Mouse (Mus musculus) left cerebral cortex, adult 8-10 months (tissue): Measurements from ENCODE around the gene Ttc24. TPM values are rescaled to one million over a fixed set of nuclear protein-coding genes. Genes with fewer than 3 reads are reported as not detected.

Experiments
- DNase-seq, 2 experiments: peaks; one replicate each; pipeline ENCODE4 v3.0.0; 2022; ENCODE audit warnings: low spot score in 2 of 2
- total RNA-seq, 4 experiments: library from RNA; stranded (reverse); gene quantifications; 2 replicates each; pipeline ENCODE4 v1.2.4; 2022

The Ttc24 gene
- total RNA-seq, 4 experiments from 2014 or later = not detected

DNA sequence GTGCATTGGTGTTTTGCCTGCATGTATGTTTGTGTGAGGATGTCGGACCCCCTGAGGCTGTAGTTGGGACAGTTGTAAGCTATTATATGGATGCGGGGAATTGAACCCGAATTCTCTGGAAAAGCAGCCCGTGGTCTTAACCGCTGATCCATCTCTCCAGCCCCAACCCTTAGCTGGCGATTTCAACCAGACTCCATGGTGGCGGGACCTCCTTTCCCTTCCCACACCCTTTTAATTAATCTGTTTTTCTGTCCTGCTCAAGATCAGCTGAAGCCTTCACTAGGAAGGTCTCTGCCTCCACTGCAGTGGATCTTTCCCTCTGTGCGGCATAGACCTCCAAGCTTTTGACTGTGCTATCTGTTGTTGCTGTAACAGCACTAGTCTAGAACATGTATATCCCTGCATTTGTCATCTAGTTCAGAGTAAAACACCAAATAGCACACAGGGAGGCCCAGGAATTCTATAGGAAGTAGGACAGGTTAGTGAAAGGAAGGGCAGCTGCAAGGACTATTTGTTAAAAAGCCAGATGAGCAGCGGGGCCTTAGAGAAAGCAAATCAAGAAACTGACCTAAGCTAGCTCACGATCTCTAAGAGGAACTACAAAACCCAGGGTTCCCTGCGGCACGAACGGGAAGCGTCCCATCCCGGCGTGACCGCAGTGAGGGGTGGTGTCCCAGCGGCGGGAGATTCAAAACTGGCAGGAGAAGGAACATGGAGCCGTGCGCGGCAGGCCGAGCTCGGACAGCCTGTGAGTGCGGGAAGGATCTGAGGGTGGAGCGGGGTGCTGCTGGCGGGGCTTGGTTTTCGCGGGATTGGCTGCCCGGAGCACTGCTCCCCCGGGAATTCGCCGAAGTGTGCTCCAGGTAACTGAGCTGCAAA, 3.5 kb upstream of the Ttc24 start, which contains the start of gene Iqgap3:
Gene Iqgap3, plus strand, starts transcription at position 627 of the 879 bp plus-strand sequence.
- DNase-seq = peak; percentile 66 to 84

DNA sequence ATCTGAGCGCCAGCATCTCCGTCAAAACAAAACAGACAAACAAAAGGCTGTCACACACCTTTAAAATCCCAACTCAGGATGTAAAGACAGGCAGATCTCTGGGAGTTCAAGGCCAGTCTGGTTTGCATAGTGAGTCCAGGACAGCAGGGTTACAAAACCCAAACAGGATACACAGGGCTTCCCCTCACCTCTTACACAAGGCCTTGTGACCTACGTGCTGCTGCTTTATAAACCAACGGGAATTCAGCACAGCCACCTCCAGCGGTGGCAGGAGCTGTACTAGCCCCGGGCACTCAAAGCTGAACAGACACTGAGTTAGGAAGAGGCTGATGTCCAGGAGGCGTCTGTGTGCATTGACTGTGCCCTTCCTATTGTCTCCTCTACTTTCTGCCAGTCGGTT, 663 bp downstream of the Ttc24 start:
- no peak for DNase-seq

DNA sequence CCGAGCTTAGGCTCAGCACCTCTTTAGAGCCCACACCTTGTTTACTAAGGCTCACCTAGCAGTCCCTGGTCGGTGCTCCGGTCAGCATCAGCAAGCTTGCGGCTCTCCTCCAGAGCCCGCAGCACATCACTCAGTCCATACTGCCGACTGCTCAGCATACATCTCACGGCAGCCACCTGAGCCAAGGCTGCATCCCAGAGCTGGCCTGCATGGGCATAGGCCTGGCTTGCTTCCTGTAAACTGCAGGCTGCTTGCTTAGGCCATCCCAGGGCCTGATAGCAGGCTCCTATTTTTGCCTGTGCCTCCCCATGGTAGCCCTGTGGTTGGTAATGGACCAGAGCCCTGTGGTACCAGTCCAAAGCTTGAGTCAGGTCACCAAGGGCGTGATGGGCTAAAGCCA, 3.3 kb downstream of the Ttc24 start:
- no peak for DNase-seq

DNA sequence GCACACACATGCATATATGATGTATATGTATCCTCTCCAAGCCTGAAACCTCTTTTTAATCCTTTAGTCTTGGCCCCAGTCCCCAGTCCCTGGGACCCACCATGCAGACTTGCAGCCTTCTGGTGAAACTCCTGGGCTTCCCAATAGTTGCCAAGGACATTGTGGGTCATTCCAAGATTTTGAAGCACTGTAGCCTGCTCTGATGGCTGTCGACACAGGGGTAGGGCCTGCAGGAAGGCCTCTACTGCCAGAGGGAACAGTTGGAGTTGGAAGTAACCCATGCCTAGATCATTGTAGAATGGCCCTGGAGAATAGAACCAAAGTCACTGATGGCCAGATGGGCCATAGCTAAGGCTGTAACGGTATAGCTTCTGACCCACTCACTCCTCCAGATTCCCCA, 3.8 kb downstream of the Ttc24 start:
- no peak for DNase-seq

DNA sequence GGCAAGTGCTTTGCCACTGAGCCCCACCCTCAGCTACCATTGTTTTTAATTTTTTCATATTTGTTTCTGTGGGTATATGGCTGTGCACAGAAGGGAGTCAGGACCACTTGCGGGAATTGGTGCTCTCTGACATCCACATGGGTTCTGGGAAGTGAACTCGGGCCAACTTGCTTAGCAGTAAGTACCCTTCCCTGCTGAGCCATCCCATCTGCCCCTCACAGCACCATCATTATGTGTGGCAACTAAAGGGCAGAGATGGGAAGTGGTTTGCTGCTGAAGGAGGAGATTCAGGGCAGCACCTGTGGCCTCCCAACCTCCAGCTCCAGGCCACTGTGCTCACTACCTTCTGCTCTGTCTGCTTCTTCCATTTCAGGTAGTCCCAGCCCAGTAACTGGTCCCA, 4.5 kb downstream of the Ttc24 start:
- no peak for DNase-seq

DNA sequence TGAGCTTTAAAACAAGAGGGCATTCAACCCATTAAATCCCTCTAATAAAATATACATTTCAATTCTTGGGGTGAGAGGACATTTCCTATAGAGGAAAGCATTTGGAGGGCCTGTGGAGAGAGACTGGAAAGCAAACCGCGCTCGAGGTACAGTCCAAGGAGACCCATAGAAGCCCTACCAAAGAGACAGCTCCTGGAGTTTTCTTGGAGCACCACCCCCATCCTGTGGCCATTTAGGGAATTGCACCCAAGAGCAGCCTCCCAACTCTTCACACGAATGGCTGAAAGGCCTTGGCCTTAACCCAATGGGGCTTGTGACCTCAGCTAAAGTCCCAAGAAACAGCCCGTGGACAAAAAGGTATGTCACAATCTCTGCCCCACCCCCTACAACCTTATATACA, 6.3 kb downstream of the Ttc24 start:
- DNase-seq = peak; percentile 65 to 95

DNA sequence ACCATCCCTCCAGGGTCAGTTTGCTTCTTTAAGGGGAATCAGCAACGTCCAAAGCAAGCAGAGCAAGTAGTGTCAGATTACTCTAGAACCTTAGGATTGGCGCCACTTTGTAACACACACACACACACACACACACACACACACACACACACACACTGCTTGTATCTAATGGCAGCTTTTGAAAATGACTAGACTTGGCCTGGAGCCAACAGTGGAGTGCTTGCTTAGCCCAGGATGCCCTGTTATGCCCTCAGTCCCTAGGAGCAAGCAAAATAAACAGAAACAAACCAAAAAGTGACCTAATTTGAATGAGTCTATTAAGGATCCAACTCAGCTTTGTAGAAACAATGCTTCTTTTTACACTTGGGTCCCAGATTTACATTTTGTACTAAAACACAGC, 9.7 kb downstream of the Ttc24 start:
- no peak for DNase-seq

DNA sequence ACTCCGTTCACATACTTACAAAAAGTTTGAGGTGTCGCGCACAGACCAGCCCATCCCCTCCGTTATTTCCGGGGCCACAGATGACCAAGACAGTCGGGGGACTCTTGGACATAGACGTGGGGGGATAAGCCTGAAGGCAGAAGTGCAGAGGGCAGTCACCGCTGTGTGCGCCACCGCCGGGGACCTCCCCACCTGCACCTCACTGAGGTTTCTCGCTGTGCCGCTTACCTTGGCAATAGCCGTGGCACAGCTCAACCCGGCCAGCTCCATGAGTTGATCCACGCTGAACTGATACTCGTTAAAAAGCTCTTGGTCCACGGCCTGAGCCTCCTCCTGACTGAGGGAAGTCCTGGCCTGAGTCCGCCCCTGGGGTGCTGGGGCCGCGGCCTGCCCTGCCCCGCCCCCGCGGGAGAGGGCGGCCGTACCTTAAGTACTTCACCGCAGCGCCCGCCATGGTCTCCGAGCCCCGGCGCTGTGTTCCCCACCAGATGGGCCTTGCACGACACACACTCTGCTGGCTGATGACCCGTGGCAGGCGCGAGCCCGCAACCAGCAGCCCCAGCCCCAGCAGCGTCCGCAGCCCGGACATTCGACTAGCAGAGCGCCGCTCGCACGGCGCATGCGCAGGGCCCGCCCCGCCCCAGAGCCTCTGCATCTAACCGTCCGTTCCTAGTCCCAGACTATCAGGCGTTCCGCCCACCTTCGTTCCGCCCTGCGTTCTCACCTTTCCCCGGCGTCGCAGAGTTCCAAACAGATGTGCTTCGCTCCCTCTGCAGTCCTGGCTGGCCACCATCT, 20.0 kb downstream of the Ttc24 start, which contains the start of gene Naxe:
Gene Naxe, minus strand, starts transcription at position 594 of the 795 bp plus-strand sequence.
- peak; percentile 70 to 83 for DNase-seq

DNA sequence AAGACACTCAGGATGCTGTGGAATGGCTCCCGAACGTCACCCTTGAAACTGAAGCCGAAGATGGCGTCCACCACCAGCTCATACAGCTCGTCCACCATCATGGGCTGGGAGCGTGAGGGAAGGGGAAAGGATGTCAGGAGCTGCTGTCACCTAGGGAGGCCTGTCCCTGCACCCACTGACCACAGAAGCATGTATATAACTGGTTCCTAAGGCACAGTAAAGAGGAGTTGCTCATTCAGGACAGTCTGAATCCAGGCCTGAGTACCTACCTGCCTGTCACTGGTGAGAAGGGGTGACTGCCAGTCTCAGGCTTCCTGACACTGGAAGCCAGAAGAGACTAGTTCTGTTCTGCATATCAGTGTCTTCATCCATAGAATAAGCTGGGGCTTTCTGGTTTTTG, 21.1 kb downstream of the Ttc24 start:
- DNase-seq = no peak

DNA sequence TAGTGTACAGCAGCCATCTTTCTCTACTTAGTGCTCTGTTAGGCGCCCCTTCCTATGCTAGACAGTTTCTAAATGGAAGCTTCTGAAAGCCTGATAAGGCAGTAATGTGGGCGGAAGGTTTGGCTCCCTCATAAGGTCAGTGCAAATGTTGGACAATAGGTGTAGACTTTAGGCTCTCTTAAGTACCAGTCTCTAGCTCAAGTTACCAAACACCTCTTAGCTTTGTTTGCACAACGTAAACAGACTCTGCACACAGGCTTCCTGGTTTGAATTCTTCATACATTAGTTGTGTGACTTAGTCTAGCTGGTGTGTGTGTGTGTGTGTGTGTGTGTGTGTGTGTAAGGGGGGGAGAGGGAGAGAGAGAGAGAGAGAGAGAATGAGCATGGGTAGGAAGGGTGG, 28.6 kb downstream of the Ttc24 start:
- DNase-seq = no peak

DNA sequence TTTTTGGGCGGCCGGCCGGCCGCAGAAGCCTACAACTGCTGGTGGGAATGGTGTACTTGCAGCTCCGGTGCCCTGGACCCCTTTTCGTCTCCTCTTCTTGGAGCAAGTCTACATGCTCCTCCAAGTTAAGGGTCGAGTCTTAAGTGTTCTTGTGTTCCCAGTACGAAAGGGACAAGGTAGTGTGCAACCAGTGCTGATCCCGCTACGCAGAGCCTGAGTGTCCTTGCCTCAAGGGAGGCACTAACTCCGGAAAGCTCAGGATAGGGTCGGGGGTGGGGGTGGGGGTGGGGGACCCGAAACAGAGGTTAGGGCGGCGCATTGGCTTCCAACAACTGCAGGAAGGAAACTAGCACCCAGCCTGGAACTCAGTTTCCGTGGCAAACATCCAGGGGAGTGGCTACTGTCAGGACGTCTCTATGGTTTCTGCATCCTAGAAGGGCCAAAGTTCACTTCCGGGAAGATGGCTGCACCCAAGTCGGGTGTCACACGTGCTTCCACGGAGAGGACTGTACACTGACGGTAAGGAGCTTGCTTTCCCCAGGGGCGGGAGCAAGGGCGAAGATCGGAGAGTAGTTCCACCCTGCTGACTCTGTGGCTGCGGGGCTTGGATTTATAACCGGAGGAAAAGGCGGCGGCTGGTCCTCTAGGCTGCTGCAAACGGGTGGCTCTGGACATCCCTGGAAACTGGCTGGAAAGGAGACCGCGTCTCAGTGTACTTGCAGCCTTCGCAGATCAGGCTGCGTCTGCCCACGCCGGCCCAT, 35.3 kb downstream of the Ttc24 start, which contains the start of gene Gpatch4:
Gene Gpatch4, plus strand, starts transcription at position 448 of the 761 bp plus-strand sequence.
- peak; percentile 67 to 88 for DNase-seq

DNA sequence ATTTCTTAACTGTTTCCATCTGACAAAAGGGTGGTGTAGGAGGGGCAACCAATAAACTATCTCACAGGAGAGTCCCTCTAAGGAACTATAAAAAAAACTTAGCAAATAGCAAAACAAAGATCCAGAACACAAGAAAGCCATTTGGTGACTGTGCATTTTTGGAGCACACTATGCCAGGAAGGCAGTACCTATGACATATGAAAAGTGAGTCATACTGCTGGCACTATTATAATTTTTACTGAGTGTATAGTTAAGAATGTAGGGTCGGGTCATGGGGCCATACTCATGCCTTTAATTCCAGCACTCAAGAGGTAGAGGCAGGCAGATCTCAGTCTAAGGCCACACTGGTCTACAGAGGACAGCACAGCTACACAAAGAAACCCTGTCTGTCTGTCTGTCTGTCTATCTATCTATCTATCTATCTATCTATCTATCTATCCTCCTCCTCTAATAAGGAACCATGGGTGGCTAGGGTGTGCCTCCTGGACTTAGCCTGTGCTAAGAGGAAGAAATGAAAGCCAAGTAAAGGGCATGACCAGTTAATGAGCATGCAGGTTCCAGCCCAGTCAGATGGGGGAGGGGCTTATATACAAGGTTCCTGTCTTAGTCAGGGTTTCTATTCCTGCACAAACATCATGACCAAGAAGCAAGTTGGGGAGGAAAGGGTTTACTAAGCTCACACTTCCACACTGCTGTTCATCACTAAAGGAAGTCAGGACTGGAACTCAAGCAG, 42.4 kb downstream of the Ttc24 start:
- DNase-seq = no peak

DNA sequence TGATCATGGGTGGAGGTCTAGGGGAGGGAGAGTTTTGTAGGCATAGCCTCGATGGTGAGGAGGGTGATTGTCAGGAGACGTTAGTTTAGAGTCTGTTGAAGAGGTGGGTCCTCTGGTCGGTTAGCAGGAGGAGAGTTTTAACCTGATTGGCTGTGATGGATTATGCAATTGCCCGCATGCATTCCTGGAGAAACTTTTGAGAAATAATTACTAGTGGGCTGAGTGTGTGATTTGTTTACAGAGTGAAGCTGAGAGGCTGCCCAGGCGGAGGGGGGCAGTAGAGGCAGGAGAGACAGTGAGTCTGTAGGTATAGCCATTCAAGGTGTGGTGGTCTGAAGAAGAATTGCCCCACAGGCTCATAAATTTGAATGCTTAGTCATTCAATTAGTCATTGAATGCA, 44.6 kb downstream of the Ttc24 start:
- DNase-seq = no peak

DNA sequence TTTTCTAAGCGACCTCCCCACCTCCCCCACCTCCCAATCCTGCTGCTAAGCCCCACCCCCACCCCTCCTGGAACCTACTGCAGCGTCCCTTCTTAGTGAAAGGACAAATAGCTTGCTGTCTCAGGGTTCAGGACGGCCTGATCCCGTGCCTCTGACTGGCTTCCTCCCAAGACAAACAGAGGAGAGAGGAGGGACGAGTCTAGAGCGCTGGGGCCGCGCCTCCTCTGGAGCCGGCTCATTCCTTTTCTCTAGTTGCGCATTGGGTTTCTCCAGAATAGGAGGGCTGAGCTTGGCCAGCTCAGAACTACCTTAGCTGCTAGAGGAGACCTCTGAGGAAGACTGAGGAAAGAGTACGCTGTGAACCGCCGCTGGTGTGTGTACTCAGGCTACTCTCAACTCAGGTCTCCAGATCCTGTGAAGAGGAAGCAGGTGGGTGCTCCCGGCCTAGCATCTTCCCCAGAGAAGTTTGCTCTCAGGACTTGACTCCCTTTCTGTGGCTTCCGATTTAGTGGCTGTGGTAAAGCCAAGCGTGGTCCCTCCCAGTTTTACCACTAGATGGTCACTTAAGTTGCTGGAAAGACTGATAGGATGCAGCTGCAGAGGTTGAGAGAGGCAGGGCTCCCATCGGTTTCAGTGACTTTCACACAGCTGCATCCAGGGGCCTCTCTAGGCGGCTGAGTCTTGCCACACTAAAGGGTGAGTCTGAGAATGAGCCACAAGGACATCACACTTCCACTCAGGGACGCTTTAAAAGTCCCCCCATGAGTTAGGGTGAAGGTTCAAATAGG, 47.3 kb downstream of the Ttc24 start:
- peak in 1 of 2 experiments; percentile 56 for DNase-seq

DNA sequence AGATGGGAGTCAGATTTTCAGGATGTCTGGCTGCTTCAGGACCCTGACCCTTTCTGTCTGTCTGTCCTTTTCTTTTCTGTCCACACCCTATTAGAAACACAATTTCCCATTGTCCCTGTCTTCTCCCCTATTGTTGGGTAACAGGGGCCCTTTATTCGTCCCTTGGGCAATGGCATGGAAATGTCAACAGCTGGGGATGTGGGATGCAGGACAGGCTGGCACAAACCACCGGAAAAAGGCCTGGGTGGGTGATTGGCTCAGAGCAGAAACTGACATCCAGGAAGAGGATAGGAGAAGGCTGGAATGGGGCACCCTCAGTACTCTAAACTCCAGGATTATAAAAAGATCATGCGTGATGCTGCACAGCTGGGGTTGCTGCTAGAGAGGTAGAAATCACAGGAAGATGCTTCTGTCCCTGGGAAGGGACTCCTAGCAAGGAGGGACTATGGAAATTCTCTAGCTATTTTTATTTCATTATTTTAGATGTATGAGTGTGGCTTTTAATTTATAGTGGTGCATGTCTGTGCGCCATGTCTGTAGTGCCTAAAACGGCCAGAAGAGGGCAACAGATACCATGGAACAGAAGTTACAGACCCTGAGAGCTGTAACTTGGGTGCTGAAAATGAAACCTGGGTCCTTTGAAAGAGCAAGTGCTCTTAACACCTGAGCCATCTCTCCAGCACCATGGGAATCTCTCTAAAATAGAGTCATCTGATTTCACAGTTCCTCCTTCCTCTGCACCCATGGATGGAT, 50.5 kb downstream of the Ttc24 start, which contains the start of gene Hapln2:
Gene Hapln2, minus strand, starts transcription at position 150 of the 753 bp plus-strand sequence.
- peak in 1 of 2 experiments; percentile 30 for DNase-seq

DNA sequence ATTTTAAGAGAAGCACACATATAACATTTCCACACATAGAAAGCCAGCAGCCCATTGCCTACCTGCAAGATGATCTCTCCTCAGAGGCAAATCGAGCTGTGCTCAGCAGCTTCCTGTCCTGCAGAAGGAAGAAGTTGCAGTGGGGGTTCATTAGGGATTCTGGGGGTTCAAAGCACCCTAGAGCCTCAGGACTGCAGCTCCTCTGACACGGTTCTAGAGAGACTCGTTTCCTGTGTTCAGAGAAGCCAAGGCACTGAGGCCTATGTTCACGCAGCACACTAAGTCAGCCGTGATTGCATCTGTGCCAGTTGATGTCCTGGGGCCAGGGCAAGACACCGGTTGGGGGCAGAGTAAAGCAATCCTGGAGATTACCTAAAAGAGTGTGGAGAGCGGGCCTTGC, 51.3 kb downstream of the Ttc24 start:
- DNase-seq = no peak

DNA sequence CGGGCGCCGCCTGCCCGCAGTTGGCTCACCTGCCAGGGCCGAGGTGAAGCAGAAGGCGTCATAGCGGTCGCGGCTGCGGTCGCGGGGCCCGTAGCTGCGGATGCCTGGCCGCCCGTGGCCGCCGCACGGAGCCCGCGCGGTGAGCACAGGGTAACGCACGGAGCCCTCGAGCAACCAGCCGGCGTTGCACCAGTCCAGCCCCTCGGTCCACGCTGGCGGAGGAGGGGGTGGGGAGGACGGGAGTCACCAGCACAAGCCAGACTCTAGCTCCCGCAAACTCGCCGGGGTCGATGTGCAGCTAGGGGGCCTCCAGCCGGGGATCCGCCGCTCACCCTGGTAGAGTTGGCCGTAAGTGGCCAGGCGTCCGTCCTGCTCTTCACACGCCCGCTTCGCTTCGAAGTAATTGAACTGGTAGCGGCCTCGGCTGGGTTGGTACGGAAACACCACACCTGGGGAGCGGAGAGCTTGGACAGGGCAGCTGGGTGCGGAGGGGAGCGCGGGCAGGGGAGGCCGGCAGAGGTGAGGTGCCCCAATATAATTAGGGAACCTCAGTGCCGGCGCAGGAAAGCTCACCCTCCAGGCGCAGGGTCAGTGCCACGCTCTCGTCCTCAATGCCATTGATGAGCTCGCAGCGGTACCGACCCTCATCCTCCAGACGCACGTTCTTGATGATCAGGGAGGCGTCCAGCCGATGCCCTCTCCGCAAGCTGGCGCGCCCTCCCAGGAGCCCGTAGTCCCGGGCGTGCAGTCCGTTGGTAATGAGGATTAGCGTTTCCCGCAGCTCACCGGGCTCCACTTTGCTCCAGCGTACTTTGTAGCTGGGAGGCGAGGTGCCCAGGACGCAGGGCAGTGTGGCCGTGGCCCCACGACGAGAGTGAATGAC, 54.7 kb downstream of the Ttc24 start:
- no peak for DNase-seq
